Mouse (Mus musculus): ENCODE data around the gene Palm3.

DNA sequence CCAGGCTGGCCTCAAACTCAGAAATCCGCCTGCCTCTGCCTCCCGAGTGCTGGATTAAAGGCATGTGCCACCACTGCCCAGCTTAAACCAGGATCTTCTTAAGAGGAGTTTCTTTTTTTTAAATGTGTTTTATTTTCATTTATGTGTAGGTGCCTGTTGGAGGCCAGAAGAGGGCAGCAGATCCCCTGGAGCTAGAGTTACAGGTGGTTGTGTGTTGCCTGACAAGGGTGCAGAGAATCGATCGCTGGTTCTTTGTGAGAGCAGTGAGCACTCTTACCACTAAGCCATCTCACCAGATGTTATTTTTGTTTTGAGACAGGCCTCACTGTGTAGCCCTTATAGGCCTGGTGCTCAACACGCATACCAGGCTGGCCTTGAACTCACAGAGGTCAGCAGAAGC is 5.4 kb upstream of the Palm3 start:
- TF ChIP-seq POLR2A (IDR thresholded peaks at IDR 0.05; ENCODE audit: insufficient read depth, low read depth, low read length) (no peak), CTCF (IDR thresholded peaks at IDR 0.05) (no peak), EP300 (IDR thresholded peaks at IDR 0.05; ENCODE audit: insufficient read depth, low read depth, low read length) (no peak)
